ENCODE assay signal across 9 mouse cellular contexts in the genomic region with DNA sequence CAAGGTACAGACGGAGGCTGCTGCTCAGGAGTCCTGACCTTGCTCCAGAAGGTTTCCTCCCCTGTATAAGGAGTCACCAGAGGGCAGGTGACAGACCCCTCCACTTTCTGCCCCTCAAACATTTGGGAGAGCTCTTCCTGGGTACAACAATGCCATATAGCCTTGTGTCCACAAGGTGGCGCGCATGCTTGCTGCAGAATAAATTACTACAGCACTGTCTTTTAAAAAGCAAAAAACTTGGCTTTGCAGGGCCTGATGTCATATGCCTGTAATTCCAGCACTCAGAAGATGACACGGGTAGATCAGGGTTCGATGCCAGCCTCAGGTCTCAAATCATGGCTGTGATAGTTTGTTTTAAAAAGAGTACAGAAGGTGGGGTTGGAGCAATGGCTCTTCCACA. TPM values are rescaled to one million over a fixed set of nuclear protein-coding genes. Genes with fewer than 3 reads are reported as not detected.
A peak's percentile ranks its signal among the peaks of the same experiment; 100 is the strongest.
DNase-seq lines count a peak whose midpoint lies in the region; ATAC-seq and TF ChIP-seq lines count a peak whose summit lies in the region.
"Had no signal": no experiment of that assay in that cellular context is flagged by ENCODE, and none has a peak within 500 bp of the region (broad histone marks: within the 10 kb centered on the region; RNA-seq: fewer than 3 reads in every experiment).

No protein-coding gene starts in this region.

- DNase-seq in kidney, adult 18-20 months, result peak; percentile 80
- DNase-seq in adipocyte (ENCODE audit: low spot score), result peak; percentile 71
- peak; percentile 86 for DNase-seq in embryo, embryonic 11 days
- DNase-seq in hindbrain, postnatal 0 days (ENCODE audit: low spot score), result peak; percentile 92
- peak; percentile 82 for DNase-seq in limb, embryonic 14.5 days (ENCODE audit: low spot score)
- DNase-seq in right cerebral cortex, adult 2 months (ENCODE audit: low spot score in 2 of 2), result peak; percentile 85 to 86
- DNase-seq in urinary bladder, postnatal 14 days (ENCODE audit: low spot score), result peak; percentile 83

- H3K36me3 ChIP-seq in kidney, embryonic 14.5 days (ENCODE audit: control insufficient read depth, insufficient read depth, low read length), result no peaks in the 10 kb centered on the region
- no peaks in the 10 kb centered on the region for H3K36me3 ChIP-seq in hindbrain, postnatal 0 days (ENCODE audit: insufficient read depth, low read length)
- no peaks in the 10 kb centered on the region for H3K36me3 ChIP-seq in limb, embryonic 14.5 days (ENCODE audit: control insufficient read depth, insufficient read depth, low read length)
- H3K36me3 ChIP-seq: embryonic facial prominence, embryonic 15.5 days had no signal

- no peak for ATAC-seq in kidney, embryonic 14.5 days (ENCODE audit: low FRiP score, low TSS enrichment)
- ATAC-seq in hindbrain, postnatal 0 days, result no peak
- ATAC-seq in limb, embryonic 14.5 days (ENCODE audit: low FRiP score, low read depth), result no peak

- TF ChIP-seq POLR2A in limb, embryonic 14.5 days (IDR thresholded peaks at IDR 0.05; ENCODE audit: borderline replicate concordance, extremely low read depth, insufficient read depth, insufficient read length), result no peak

- no peaks in the 10 kb centered on the region for H3K27me3 ChIP-seq in kidney, embryonic 14.5 days (ENCODE audit: control insufficient read depth, insufficient read depth, low read length)
- no peaks in the 10 kb centered on the region for H3K27me3 ChIP-seq in hindbrain, postnatal 0 days (ENCODE audit: insufficient read depth, low read length)
- H3K27me3 ChIP-seq in limb, embryonic 14.5 days (ENCODE audit: control insufficient read depth, insufficient read depth, low read length), result no peaks in the 10 kb centered on the region
- H3K27me3 ChIP-seq: embryonic facial prominence, embryonic 15.5 days had no signal

- TF ChIP-seq CTCF in hindbrain, postnatal 0 days (IDR thresholded peaks at IDR 0.05; ENCODE audit: low read depth), result peak; percentile 98

- WGBS in kidney, embryonic 14.5 days, result 10% methylated on average over 5 of the region's 5 CpGs
- 4% methylated on average over 5 of the region's 5 CpGs for WGBS in hindbrain, postnatal 0 days
- WGBS in limb, embryonic 14.5 days, result 12% methylated on average over 5 of the region's 5 CpGs

- H3K9me3 ChIP-seq in kidney, embryonic 14.5 days (ENCODE audit: control insufficient read depth, low read length), result no peaks in the 10 kb centered on the region
- no peaks in the 10 kb centered on the region for H3K9me3 ChIP-seq in hindbrain, postnatal 0 days (ENCODE audit: low read length)
- no peaks in the 10 kb centered on the region for H3K9me3 ChIP-seq in limb, embryonic 14.5 days (ENCODE audit: control insufficient read depth, low read length)
- H3K9me3 ChIP-seq: embryonic facial prominence, embryonic 15.5 days had no signal

- H3K27ac ChIP-seq in kidney, embryonic 14.5 days (ENCODE audit: low read depth, low read length), result no peak overlapping the region
- no peak overlapping the region for H3K27ac ChIP-seq in hindbrain, postnatal 0 days
- H3K27ac ChIP-seq in limb, embryonic 14.5 days (replicated peaks; ENCODE audit: low read depth, low read length), result no peak overlapping the region
- H3K27ac ChIP-seq: embryonic facial prominence, embryonic 15.5 days had no signal

- H3K4me3 ChIP-seq in kidney, embryonic 14.5 days (ENCODE audit: low read length), result no peak overlapping the region
- no peak overlapping the region for H3K4me3 ChIP-seq in hindbrain, postnatal 0 days (ENCODE audit: low read length)
- no peak overlapping the region for H3K4me3 ChIP-seq in limb, embryonic 14.5 days (replicated peaks; ENCODE audit: low read length)
- H3K4me3 ChIP-seq: embryonic facial prominence, embryonic 15.5 days had no signal

- no peak overlapping the region for H3K9ac ChIP-seq in kidney, embryonic 14.5 days (ENCODE audit: low read depth, low read length)
- no peak overlapping the region for H3K9ac ChIP-seq in hindbrain, postnatal 0 days (replicated peaks; ENCODE audit: low read length)
- H3K9ac ChIP-seq in limb, embryonic 14.5 days (ENCODE audit: low read depth, low read length, severe bottlenecking), result no peak overlapping the region
- H3K9ac ChIP-seq: embryonic facial prominence, embryonic 15.5 days had no signal

- H3K4me1 ChIP-seq in kidney, embryonic 14.5 days (ENCODE audit: control insufficient read depth, insufficient read depth, low read length), result no peaks in the 10 kb centered on the region
- H3K4me1 ChIP-seq in hindbrain, postnatal 0 days (ENCODE audit: insufficient read depth, low read length), result peaks cover 7% of the 10 kb centered on the region; the same call in 1 of the 2 replicates
- peaks cover 7% of the 10 kb centered on the region; the same call in 1 of the 2 replicates for H3K4me1 ChIP-seq in limb, embryonic 14.5 days (ENCODE audit: control insufficient read depth, insufficient read depth, low read length)

- H3K4me2 ChIP-seq in kidney, embryonic 14.5 days (replicated peaks; ENCODE audit: low read depth, low read length), result no peak overlapping the region
- H3K4me2 ChIP-seq in hindbrain, postnatal 0 days (ENCODE audit: low read depth, low read length), result no peak overlapping the region
- H3K4me2 ChIP-seq in limb, embryonic 14.5 days (replicated peaks; ENCODE audit: low read depth, low read length, severe bottlenecking), result no peak overlapping the region
- H3K4me2 ChIP-seq: embryonic facial prominence, embryonic 15.5 days had no signal

RNA-seq across cellular contexts. Expression of a gene that starts 4.5 kb away (rescaled TPM):
- polyA plus RNA-seq in kidney, embryonic 14.5 days (2014; fragmentation: Nextera tagmentation; extraction: Ambion mirVana), result 6.4 and 13.0 TPM in 2 replicates
- 20.2 and 21.2 TPM in 2 replicates for total RNA-seq in hindbrain, postnatal 0 days (2014; rRNA removed)
- 7.4 and 8.4 TPM in 2 replicates for polyA plus RNA-seq in hindbrain, postnatal 0 days (2015; fragmentation: Nextera tagmentation; extraction: Ambion mirVana)
- 10.6 and 11.7 TPM in 2 replicates for polyA plus RNA-seq in limb, embryonic 14.5 days (2012; rRNA removed)
- 5.1 and 6.7 TPM in 2 replicates for polyA plus RNA-seq in limb, embryonic 14.5 days (2014; fragmentation: Nextera tagmentation; extraction: Ambion mirVana)

RNA-seq across cellular contexts. Expression of a gene that starts 57.6 kb away (rescaled TPM):
- 239 and 329 TPM in 2 replicates for polyA plus RNA-seq in kidney, embryonic 14.5 days (2014; fragmentation: Nextera tagmentation; extraction: Ambion mirVana)
- total RNA-seq in hindbrain, postnatal 0 days (2014; rRNA removed), result 263 and 269 TPM in 2 replicates
- 85.4 and 87.8 TPM in 2 replicates for polyA plus RNA-seq in hindbrain, postnatal 0 days (2015; fragmentation: Nextera tagmentation; extraction: Ambion mirVana)
- polyA plus RNA-seq in limb, embryonic 14.5 days (2012; rRNA removed), result 147 and 196 TPM in 2 replicates
- polyA plus RNA-seq in limb, embryonic 14.5 days (2014; fragmentation: Nextera tagmentation; extraction: Ambion mirVana), result 212 and 247 TPM in 2 replicates
